9 mouse cellular contexts compared by ENCODE assay signal in genomic region chr19:59459158-59459781, GRCm38 (mm10). TPM values are rescaled to one million over a fixed set of nuclear protein-coding genes. Genes with fewer than 3 reads are reported as not detected.
DNase-seq lines count a peak whose midpoint lies in the region; ATAC-seq lines count a peak whose summit lies in the region.
"Had no signal": no experiment of that assay in that cellular context is flagged by ENCODE, and none has a peak within 500 bp of the region (broad histone marks: within the 10 kb centered on the region; RNA-seq: fewer than 3 reads in every experiment).

No protein-coding gene starts in this region.

- under 1% methylated on average over 75 of the region's 75 CpGs for WGBS in hindbrain, embryonic 10.5 days
- under 1% methylated on average over 66 of the region's 75 CpGs for WGBS in limb, embryonic 13.5 days
- WGBS in stomach, embryonic 14.5 days: 1% methylated on average over 72 of the region's 75 CpGs

- H3K4me3 ChIP-seq in hindbrain, embryonic 10.5 days: peak overlapping the region; percentile 53
- peak overlapping the region; percentile 52 for H3K4me3 ChIP-seq in limb, embryonic 13.5 days
- H3K4me3 ChIP-seq in stomach, embryonic 14.5 days (ENCODE audit: low read depth, low read length): peak overlapping the region; percentile 27

- H3K36me3 ChIP-seq in hindbrain, embryonic 10.5 days: no peaks in the 10 kb centered on the region
- H3K36me3 ChIP-seq in limb, embryonic 13.5 days: no peaks in the 10 kb centered on the region
- H3K36me3 ChIP-seq in stomach, embryonic 14.5 days (ENCODE audit: control insufficient read depth, insufficient read depth, low read length): no peaks in the 10 kb centered on the region

- H3K9ac ChIP-seq in limb, embryonic 13.5 days: peak overlapping the region; percentile 79
- H3K9ac ChIP-seq in stomach, embryonic 14.5 days (replicated peaks; ENCODE audit: low read depth, low read length): no peak overlapping the region; the same call in 1 of the 2 replicates

- ATAC-seq in limb, embryonic 13.5 days (ENCODE audit: low FRiP score, low read depth): peak; percentile 33; the same call in 1 of the 2 replicates
- peak; percentile 38; the same call in 1 of the 2 replicates for ATAC-seq in stomach, embryonic 14.5 days (ENCODE audit: insufficient number of reproducible peaks, insufficient read depth, low FRiP score, low read depth)

- H3K9me3 ChIP-seq in hindbrain, embryonic 10.5 days: no peaks in the 10 kb centered on the region
- H3K9me3 ChIP-seq in limb, embryonic 13.5 days: no peaks in the 10 kb centered on the region
- no peaks in the 10 kb centered on the region for H3K9me3 ChIP-seq in stomach, embryonic 14.5 days (ENCODE audit: control insufficient read depth, low read depth, low read length)

- peaks cover 30% of the 10 kb centered on the region for H3K4me1 ChIP-seq in hindbrain, embryonic 10.5 days (replicated peaks)
- peaks cover 34% of the 10 kb centered on the region for H3K4me1 ChIP-seq in limb, embryonic 13.5 days
- H3K4me1 ChIP-seq in stomach, embryonic 14.5 days (ENCODE audit: control insufficient read depth, insufficient read depth, low read length): peaks cover 10% of the 10 kb centered on the region; the same call in 1 of the 2 replicates

- peaks cover 100% of the 10 kb centered on the region for H3K27me3 ChIP-seq in hindbrain, embryonic 10.5 days (ENCODE audit: insufficient read depth, poor library complexity, severe bottlenecking)
- peaks cover 86% of the 10 kb centered on the region for H3K27me3 ChIP-seq in limb, embryonic 13.5 days
- peaks cover 69% of the 10 kb centered on the region for H3K27me3 ChIP-seq in stomach, embryonic 14.5 days (ENCODE audit: control insufficient read depth, insufficient read depth, low read length)

- H3K27ac ChIP-seq in hindbrain, embryonic 10.5 days: peak overlapping the region; percentile 73
- H3K27ac ChIP-seq in limb, embryonic 13.5 days: peak overlapping the region; percentile 92
- no peak overlapping the region; the same call in 1 of the 2 replicates for H3K27ac ChIP-seq in stomach, embryonic 14.5 days (ENCODE audit: low read length)

- intact Hi-C loops in gastrocnemius, postnatal 36 days (cut with DNase I): loop anchor here (10.0 kb wide), 1 partner anchor 286 kb away; no protein-coding TSS in a partner anchor

- DNase-seq in gastrocnemius, postnatal 10 days: peak; percentile 52
- no peak for DNase-seq in gastrocnemius, postnatal 36 days
- peak; percentile 53 for DNase-seq in right cerebral cortex, postnatal 4 days
- no peak for DNase-seq in right cerebral cortex, adult 2 months (ENCODE audit: low spot score in 2 of 2)
- peak; percentile 80 for DNase-seq in hindbrain, embryonic 10.5 days (ENCODE audit: low spot score)
- no peak for DNase-seq in c-Kit-positive CD71-positive TER-119-positive erythroid progenitor cells, embryonic 14.5 days (ENCODE audit: low spot score)

- peak overlapping the region; percentile 71 for H3K4me2 ChIP-seq in limb, embryonic 13.5 days (replicated peaks)
- peak overlapping the region; percentile 41 for H3K4me2 ChIP-seq in stomach, embryonic 14.5 days (replicated peaks; ENCODE audit: low read depth, low read length)

RNA-seq across cellular contexts. Expression of gene Emx2, which starts 1.1 kb away (rescaled TPM):
- total RNA-seq in gastrocnemius, postnatal 10 days (2021): 1 to 10 TPM in 1 of 2 experiments, under 1 TPM in 1; 0.68 to 1.6 TPM
- under 1 TPM; 0.10 to 0.56 TPM for total RNA-seq in gastrocnemius, postnatal 36 days (2021)
- 1.2 and 2.3 TPM in 2 replicates for polyA plus RNA-seq in hindbrain, embryonic 10.5 days (2016; fragmentation: Nextera tagmentation; extraction: Ambion mirVana)
- 18.7 and 18.9 TPM in 2 replicates for polyA plus RNA-seq in limb, embryonic 13.5 days (2015; fragmentation: Nextera tagmentation; extraction: Ambion mirVana)
- polyA plus RNA-seq in stomach, embryonic 14.5 days (2014; fragmentation: Nextera tagmentation; extraction: Ambion mirVana): 0.22 and 0.30 TPM in 2 replicates
- total RNA-seq: heart, postnatal 14 days had no signal

Comparison
In these comparisons a context has a peak if more than half of its experiments do, and no peak if none do; other contexts are left out.
1. DNase-seq: peak in gastrocnemius, postnatal 10 days (single experiment), right cerebral cortex, postnatal 4 days (single experiment) and hindbrain, embryonic 10.5 days (single experiment); none in gastrocnemius, postnatal 36 days (0 of 2), right cerebral cortex, adult 2 months (0 of 2) and c-Kit-positive CD71-positive TER-119-positive erythroid progenitor cells, embryonic 14.5 days (single experiment).
2. Peak in every context shown above with its lines, with median percentiles within 50 percentile points of each other: H3K4me3 ChIP-seq.